Mouse (Mus musculus): ENCODE data around the gene Wnt3. TPM values are rescaled to one million over a fixed set of nuclear protein-coding genes. Genes with fewer than 3 reads are reported as not detected.
"Not testable (repeated sequence)": the region's sequence is repeated elsewhere in the genome, so short reads cannot be mapped to it uniquely, and the experiment has no call there.

The Wnt3 gene
- polyA plus RNA-seq, 1 experiment from 2014 or later, result 0.04 TPM

DNA sequence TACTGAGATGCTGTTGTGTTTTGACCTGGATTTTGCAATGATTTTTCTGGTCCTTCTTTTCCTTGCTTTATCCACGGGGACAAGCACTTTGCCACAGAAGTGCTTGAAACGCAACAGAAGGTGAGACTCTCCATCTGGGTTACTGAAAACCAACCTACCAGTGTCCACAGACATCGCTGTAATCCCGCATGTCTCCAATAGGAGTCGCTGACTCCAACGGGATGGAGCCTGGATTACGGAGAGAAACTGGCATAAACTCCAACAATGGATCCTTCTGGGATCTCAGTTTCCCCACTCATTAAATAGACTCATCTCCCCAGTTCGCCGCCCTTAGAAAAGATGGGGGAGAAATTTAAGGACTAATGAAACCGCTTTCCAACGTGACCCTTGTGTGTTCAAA lies 15.9 kb upstream of the Wnt3 start:
- H3K27me3 ChIP-seq (replicated peaks), result peaks cover 43% of the 10 kb centered on the region
- no peaks in the 10 kb centered on the region for H3K9me3 ChIP-seq (replicated peaks)
- no peak for ATAC-seq
- H3K9ac ChIP-seq, result no peak overlapping the region
- H3K27ac ChIP-seq, result no peak overlapping the region
- H3K4me1 ChIP-seq, result no peaks in the 10 kb centered on the region
- no peak overlapping the region for H3K4me3 ChIP-seq
- no peaks in the 10 kb centered on the region for H3K36me3 ChIP-seq
- H3K4me2 ChIP-seq, result no peak overlapping the region
- 44% methylated on average over 11 of the region's 11 CpGs for WGBS (ENCODE audit: insufficient replicate concordance)

- no peak overlapping the region for H3K9ac ChIP-seq
- peaks cover 37% of the 10 kb centered on the region for H3K27me3 ChIP-seq (replicated peaks)
- no peak overlapping the region for H3K4me2 ChIP-seq
- H3K4me1 ChIP-seq, result no peaks in the 10 kb centered on the region
- no peak for ATAC-seq
- WGBS (ENCODE audit: insufficient replicate concordance), result 5% methylated on average over 6 of the region's 6 CpGs
- H3K27ac ChIP-seq, result no peak overlapping the region
- H3K9me3 ChIP-seq (replicated peaks), result no peaks in the 10 kb centered on the region
- no peaks in the 10 kb centered on the region for H3K36me3 ChIP-seq
- H3K4me3 ChIP-seq, result no peak overlapping the region
Measured at GRCm38 (mm10) chr11:103758706-103759105, 15.2 kb upstream of the Wnt3 start.

- Histone ChIP-seq H3K36me3 (no peaks in the 10 kb centered on the region), H3K4me1 (no peaks in the 10 kb centered on the region), H3K9ac (no peak overlapping the region), H3K4me2 (no peak overlapping the region), H3K27me3 (replicated peaks) (peaks cover 35% of the 10 kb centered on the region), H3K9me3 (replicated peaks) (no peaks in the 10 kb centered on the region), H3K4me3 (no peak overlapping the region), H3K27ac (no peak overlapping the region)
- ATAC-seq, result no peak
- 54% methylated on average over 7 of the region's 7 CpGs for WGBS (ENCODE audit: insufficient replicate concordance)
Measured at GRCm38 (mm10) chr11:103760101-103760500, 13.8 kb upstream of the Wnt3 start.

DNA sequence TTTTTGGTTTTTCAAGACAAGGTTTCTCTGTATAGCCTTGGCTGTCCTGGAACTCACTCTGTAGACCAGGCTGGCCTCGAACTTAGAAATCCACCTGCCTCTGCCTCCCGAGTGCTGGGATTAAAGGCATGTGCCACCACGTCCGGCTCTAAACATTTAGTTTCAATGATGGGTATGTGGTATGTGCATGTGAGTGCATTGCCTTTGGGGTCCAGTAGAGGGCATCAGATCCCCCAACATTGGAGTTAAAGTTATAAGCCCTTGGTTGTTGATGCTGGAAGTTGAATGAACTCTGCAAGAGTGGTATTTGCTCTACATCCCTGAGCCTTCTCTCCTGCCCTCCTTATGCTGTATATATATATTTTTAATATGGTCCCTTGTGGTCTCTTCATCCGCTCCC lies 13.1 kb upstream of the Wnt3 start:
- H3K4me3 ChIP-seq; H3K27ac ChIP-seq; H3K36me3 ChIP-seq; ATAC-seq; H3K4me1 ChIP-seq; H3K9ac ChIP-seq; H3K9me3 ChIP-seq (replicated peaks); H3K4me2 ChIP-seq: not testable (repeated sequence)
- WGBS (ENCODE audit: insufficient replicate concordance), result 73% methylated on average over 5 of the region's 5 CpGs
- peaks cover 35% of the 10 kb centered on the region for H3K27me3 ChIP-seq (replicated peaks)

DNA sequence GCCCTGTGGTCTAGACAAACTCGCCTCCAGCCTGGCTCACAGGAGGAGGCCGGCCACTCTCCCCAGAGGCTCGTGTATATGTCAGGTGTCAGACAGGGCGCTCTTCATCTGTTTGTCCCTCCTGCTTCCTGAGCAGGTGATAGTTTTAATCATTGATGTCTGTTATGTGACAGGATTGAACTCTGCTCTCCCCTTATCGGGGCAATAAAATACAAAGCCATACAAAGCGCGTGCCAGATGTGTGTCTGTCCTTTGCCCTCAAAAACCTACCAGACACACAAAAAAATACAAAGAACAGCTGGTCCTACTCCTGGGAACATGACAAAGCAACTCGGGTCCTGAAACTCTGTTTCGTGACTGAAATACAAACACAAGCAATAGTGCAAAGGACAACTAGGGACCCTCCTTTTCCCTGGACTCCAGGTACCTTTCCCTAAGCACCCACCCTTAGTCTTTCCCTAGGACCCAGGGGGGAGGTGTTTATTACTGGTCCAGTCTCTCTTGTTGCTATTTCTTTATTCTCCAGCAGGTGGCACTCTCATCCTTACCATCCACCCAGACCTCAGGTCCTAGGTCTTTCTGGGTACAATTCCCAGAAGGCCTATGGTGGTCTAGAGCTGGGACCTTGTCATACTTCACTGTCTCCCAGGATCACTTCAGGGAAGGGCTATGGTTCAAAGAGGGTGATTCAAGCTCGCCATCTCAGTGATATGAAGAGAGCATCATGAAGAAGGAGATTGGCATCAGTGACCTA lies 10.4 kb upstream of the Wnt3 start:
- Histone ChIP-seq H3K27me3 (replicated peaks) (peaks cover 37% of the 10 kb centered on the region), H3K9me3 (replicated peaks) (no peaks in the 10 kb centered on the region), H3K9ac (no peak overlapping the region), H3K36me3 (no peaks in the 10 kb centered on the region), H3K4me1 (no peaks in the 10 kb centered on the region), H3K4me3 (no peak overlapping the region), H3K4me2 (no peak overlapping the region), H3K27ac (no peak overlapping the region)
- WGBS (ENCODE audit: insufficient replicate concordance), result 22% methylated on average over 10 of the region's 10 CpGs
- ATAC-seq, result no peak

DNA sequence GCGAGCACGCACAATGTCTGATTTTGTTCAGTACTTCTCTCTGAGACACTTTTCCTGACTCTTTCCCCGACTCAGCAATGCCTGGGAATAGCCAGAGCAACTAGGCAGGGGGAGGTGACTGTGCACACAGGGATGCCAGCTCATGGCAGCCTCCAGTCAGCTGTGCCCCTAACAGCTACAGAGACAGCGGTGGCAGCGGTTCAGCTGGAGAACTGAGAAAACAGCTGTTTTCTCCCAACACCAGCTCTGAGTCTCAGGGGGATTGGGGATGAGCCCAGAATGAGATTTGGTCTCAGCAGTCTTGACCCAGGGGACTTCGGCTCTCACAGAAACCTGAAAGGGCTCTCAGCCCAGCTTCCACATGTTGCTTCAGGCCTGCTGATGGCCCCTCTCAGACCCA lies 9.3 kb upstream of the Wnt3 start:
- 44% methylated on average over 6 of the region's 6 CpGs for WGBS (ENCODE audit: insufficient replicate concordance)
- no peaks in the 10 kb centered on the region for H3K9me3 ChIP-seq (replicated peaks)
- H3K27ac ChIP-seq, result no peak overlapping the region
- no peak for ATAC-seq
- no peaks in the 10 kb centered on the region for H3K36me3 ChIP-seq
- no peak overlapping the region for H3K4me3 ChIP-seq
- no peak overlapping the region for H3K9ac ChIP-seq
- no peak overlapping the region for H3K4me2 ChIP-seq
- H3K4me1 ChIP-seq, result no peaks in the 10 kb centered on the region
- H3K27me3 ChIP-seq (replicated peaks), result peaks cover 39% of the 10 kb centered on the region

GRCm38 (mm10) chr11:103765556-103766011 lies 8.4 kb upstream of the Wnt3 start:
- 27% methylated on average over 6 of the region's 6 CpGs for WGBS (ENCODE audit: insufficient replicate concordance)
- peaks cover 40% of the 10 kb centered on the region for H3K27me3 ChIP-seq (replicated peaks)
- ATAC-seq, result no peak
- H3K9ac ChIP-seq, result no peak overlapping the region
- no peaks in the 10 kb centered on the region for H3K9me3 ChIP-seq (replicated peaks)
- no peaks in the 10 kb centered on the region for H3K4me1 ChIP-seq
- H3K4me3 ChIP-seq, result no peak overlapping the region
- H3K27ac ChIP-seq, result no peak overlapping the region
- no peaks in the 10 kb centered on the region for H3K36me3 ChIP-seq
- H3K4me2 ChIP-seq, result no peak overlapping the region

DNA sequence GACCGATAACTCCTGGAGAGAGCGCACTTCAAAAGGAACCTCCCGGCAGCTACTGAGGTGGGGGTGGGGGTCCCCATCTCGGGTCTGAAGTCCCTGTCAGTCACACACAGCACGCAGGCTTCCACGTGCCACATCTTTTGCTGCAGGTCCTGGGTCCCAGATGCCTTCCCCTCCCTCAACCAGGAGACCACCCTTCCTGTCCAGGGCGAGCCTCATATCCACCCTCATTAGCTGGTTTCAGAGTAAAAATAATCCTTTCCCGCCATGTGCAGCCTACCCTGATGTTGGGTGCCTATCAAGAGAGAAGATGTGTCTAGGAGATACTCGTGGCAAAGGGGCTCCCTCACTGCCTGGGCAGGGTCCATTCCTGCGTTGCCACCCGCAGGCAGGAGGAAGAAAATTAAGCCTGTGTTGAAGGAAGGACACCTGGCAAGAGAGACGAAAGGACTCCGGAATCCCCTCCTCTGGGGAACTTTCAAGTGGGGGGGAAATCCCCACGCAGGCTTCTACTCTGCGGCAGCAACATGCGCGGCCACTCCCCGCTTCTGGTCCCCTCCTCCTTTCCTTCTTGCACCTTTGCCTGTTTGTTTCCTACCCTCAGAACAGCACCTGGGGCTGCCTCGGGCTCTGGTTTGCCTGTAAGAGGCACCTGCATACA lies 2.7 kb upstream of the Wnt3 start:
- WGBS (ENCODE audit: insufficient replicate concordance), result 3% methylated on average over 19 of the region's 19 CpGs
- H3K4me1 ChIP-seq, result peaks cover 11% of the 10 kb centered on the region; the same call in 1 of the 2 replicates
- no peak overlapping the region for H3K4me2 ChIP-seq
- peaks cover 85% of the 10 kb centered on the region for H3K27me3 ChIP-seq (replicated peaks)
- ATAC-seq, result no peak
- H3K9me3 ChIP-seq (replicated peaks), result no peaks in the 10 kb centered on the region
- no peaks in the 10 kb centered on the region for H3K36me3 ChIP-seq
- no peak overlapping the region for H3K4me3 ChIP-seq
- no peak overlapping the region for H3K27ac ChIP-seq
- H3K9ac ChIP-seq, result no peak overlapping the region

DNA sequence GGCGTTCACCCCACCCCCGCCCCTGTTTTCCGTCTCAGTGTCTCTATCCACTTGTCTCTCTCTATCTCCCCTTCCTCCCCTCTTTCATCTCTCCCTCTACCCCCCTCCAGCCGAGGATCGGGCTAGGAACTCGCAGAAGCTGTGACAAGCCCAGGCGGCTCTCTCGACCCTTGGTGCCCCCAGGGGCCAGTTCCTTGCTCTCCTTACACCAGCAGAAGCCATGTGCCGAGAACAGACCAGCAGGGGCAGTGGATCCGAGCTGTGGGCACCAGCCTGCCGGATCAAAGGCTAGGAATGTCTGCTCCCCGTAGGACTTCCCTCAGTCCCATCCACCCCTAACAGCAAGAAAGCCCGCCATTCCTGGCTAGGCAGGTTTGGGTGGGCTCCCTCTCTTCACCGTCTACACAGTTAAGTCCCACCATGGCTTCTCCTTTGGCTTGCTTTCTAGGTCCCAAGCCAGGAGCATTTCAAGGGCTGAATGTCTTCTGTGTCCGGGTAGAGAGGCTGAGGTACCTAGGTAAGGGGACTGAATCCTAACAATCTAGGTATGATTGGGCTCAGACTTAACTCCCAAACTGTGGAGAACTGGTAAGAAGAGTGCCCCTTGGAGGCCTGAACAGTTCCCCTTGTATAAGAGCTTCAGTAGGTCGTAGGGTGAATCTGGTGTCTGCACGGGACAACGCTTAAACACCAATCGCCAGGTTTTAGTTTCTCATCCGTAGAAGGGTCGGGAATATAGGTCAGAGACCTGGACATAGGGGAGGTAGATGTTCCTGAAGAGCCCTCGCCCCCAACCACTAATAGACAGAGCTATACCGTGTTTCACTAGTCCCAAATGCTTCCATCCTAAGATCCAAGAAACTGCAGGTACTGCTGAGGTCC lies 1.2 kb upstream of the Wnt3 start:
- no peak overlapping the region for H3K27ac ChIP-seq
- peak overlapping the region; percentile 14 for H3K4me3 ChIP-seq
- no peak overlapping the region for H3K9ac ChIP-seq
- H3K4me2 ChIP-seq, result peak overlapping the region; percentile 47
- H3K9me3 ChIP-seq (replicated peaks), result no peaks in the 10 kb centered on the region
- H3K36me3 ChIP-seq, result no peaks in the 10 kb centered on the region
- ATAC-seq, result no peak
- H3K4me1 ChIP-seq, result peaks cover 11% of the 10 kb centered on the region; the same call in 1 of the 2 replicates
- peaks cover 99% of the 10 kb centered on the region for H3K27me3 ChIP-seq (replicated peaks)
- 1% methylated on average over 23 of the region's 23 CpGs for WGBS (ENCODE audit: insufficient replicate concordance)

DNA sequence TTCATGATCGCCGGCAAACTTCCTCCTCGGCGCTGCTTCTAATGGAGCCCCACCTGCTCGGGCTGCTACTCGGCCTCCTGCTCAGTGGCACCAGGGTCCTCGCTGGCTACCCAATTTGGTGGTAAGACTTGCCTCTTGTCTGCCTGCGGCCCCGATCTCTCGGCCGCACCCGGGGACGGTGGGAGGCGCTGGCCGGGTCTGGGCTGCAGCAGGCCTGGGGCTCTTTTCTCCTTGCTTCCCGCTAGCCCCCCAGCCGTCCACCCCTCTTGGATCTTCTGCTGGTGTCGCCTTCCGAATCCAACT lies 229 bp downstream of the Wnt3 start:
- 3% methylated on average over 19 of the region's 19 CpGs for WGBS (ENCODE audit: insufficient replicate concordance)
- peak overlapping the region; percentile 14 for H3K4me3 ChIP-seq

DNA sequence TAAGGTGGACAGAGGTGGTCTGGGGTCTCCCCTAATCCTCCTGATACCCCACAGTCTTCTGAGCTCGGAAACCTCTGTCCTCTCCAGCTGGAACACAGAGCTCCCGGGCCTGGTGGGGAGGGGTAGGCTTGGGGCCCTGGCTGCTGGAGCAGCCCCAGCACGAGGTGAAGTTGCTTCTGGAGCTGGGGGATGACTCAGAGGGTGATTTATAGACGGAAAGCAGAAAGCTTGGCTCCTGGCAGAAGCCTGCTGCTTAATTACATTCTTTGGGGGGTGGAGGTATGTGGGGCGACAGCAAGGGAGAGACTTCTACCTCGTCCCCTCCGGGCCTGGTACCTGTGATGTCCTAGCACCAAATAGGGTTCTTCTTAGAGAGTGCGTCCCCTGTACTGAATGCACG lies 6.2 kb downstream of the Wnt3 start:
- Histone ChIP-seq H3K27me3 (replicated peaks) (peaks cover 73% of the 10 kb centered on the region), H3K4me1 (no peaks in the 10 kb centered on the region), H3K9me3 (replicated peaks) (no peaks in the 10 kb centered on the region), H3K9ac (no peak overlapping the region), H3K36me3 (no peaks in the 10 kb centered on the region), H3K4me3 (no peak overlapping the region), H3K4me2 (no peak overlapping the region), H3K27ac (no peak overlapping the region)
- WGBS (ENCODE audit: insufficient replicate concordance), result 58% methylated on average over 9 of the region's 9 CpGs
- no peak for ATAC-seq

More for the DNA sequence above, 229 bp downstream of the Wnt3 start:
- Histone ChIP-seq H3K9ac (no peak overlapping the region), H3K27me3 (replicated peaks) (peaks cover 92% of the 10 kb centered on the region), H3K36me3 (no peaks in the 10 kb centered on the region), H3K4me1 (peaks cover 11% of the 10 kb centered on the region; the same call in 1 of the 2 replicates), H3K9me3 (replicated peaks) (no peaks in the 10 kb centered on the region), H3K27ac (no peak overlapping the region), H3K4me2 (peak overlapping the region; percentile 47)
- no peak for ATAC-seq

GRCm38 (mm10) chr11:103789951-103790350 lies 16.0 kb downstream of the Wnt3 start:
- H3K4me3 ChIP-seq, result no peak overlapping the region
- ATAC-seq, result no peak
- WGBS (ENCODE audit: insufficient replicate concordance), result 53% methylated on average over 5 of the region's 5 CpGs
- no peak overlapping the region for H3K9ac ChIP-seq
- H3K27me3 ChIP-seq (replicated peaks), result peaks cover 65% of the 10 kb centered on the region
- no peaks in the 10 kb centered on the region for H3K4me1 ChIP-seq
- no peak overlapping the region for H3K4me2 ChIP-seq
- no peak overlapping the region for H3K27ac ChIP-seq
- H3K9me3 ChIP-seq (replicated peaks), result no peaks in the 10 kb centered on the region
- H3K36me3 ChIP-seq, result no peaks in the 10 kb centered on the region

Data from liver, embryonic 12.5 days (tissue).